Comparison of ENCODE assay signal across 20 mouse cellular contexts in the genomic region with DNA sequence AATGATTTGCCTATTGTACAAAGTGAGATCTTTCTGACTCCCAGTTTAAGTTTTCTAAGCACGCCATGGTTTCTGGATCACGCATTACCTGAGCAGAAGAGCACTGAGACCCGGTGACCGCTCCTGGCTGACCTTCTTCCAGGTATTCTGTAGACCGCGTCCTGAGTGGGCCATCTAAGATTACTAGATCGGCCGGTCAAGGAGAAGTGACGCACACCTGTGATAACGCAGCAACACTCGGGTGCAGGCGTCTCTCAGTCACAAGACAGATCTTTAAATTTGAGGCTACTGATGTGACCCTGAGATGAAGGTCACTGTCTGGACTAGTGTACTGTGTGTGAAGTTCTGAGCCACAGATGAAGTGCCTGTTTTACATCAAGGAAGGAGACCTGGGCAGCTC. TPM values are rescaled to one million over a fixed set of nuclear protein-coding genes. Genes with fewer than 3 reads are reported as not detected.
DNase-seq lines count a peak whose midpoint lies in the region; ATAC-seq and TF ChIP-seq lines count a peak whose summit lies in the region.
"Had no signal": no experiment of that assay in that cellular context is flagged by ENCODE, and none has a peak within 500 bp of the region (broad histone marks: within the 10 kb centered on the region; RNA-seq: fewer than 3 reads in every experiment).

No protein-coding gene starts in this region.

- TF ChIP-seq POLR2A in kidney, adult 2 months (IDR thresholded peaks at IDR 0.05; ENCODE audit: low read depth, low read length): no peak

- ATAC-seq in intestine, postnatal 0 days: no peak
- ATAC-seq: forebrain, embryonic 14.5 days; hindbrain, postnatal 0 days had no signal

- no peak overlapping the region for H3K4me3 ChIP-seq in kidney, adult 2 months (ENCODE audit: insufficient read depth, low read depth, low read length)
- no peak overlapping the region for H3K4me3 ChIP-seq in intestine, postnatal 0 days (ENCODE audit: low read depth, low read length)
- H3K4me3 ChIP-seq: embryonic facial prominence, embryonic 10.5 days; erythroblast, embryonic 14.5 days; forebrain, embryonic 10.5 days; heart, embryonic 13.5 days; hindbrain, embryonic 13.5 days had no signal

- DNase-seq in adrenal gland, adult 2 months: peak; percentile 56
- no peak for DNase-seq in adrenal gland, postnatal 4 days (ENCODE audit: low spot score in 2 of 2)
- no peak for DNase-seq in kidney, adult 2 months
- no peak for DNase-seq in kidney, postnatal 4 days
- DNase-seq in adrenal gland, postnatal 36 days: peak; percentile 50 to 52
- no peak for DNase-seq in right cerebral cortex, postnatal 14 days
- DNase-seq: cerebellum, adult 2 months; cerebellum, postnatal 10 days; gastrocnemius, postnatal 14 days; heart, postnatal 14 days; kidney, adult 8-10 months had no signal

- no peak overlapping the region for H3K4me2 ChIP-seq in intestine, postnatal 0 days (replicated peaks; ENCODE audit: low read depth)
- H3K4me2 ChIP-seq: heart, embryonic 13.5 days; hindbrain, embryonic 13.5 days had no signal

- no peaks in the 10 kb centered on the region for H3K36me3 ChIP-seq in kidney, adult 2 months (ENCODE audit: control insufficient read depth, insufficient read depth, low read length)
- no peaks in the 10 kb centered on the region for H3K36me3 ChIP-seq in intestine, postnatal 0 days (ENCODE audit: control insufficient read depth, insufficient read depth)

- H3K27ac ChIP-seq in kidney, adult 2 months (ENCODE audit: insufficient read depth, low read depth, low read length): peak overlapping the region; percentile 18; the same call in 1 of the 2 replicates
- H3K27ac ChIP-seq in intestine, postnatal 0 days (ENCODE audit: low read depth, low read length): no peak overlapping the region
- H3K27ac ChIP-seq: embryonic facial prominence, embryonic 10.5 days; forebrain, embryonic 10.5 days; heart, embryonic 13.5 days; hindbrain, embryonic 13.5 days; hindbrain, postnatal 0 days had no signal

- TF ChIP-seq CTCF in kidney, adult 2 months (conservative IDR thresholded peaks at IDR 0.05; ENCODE audit: insufficient read depth, insufficient read length, low read depth, low read length): no peak
- TF ChIP-seq CTCF in intestine, postnatal 0 days (IDR thresholded peaks at IDR 0.05; ENCODE audit: low read depth): no peak

- 77% methylated on average over 12 of the region's 12 CpGs for WGBS in kidney, adult 2 months
- WGBS in intestine, postnatal 0 days: 84% methylated on average over 12 of the region's 12 CpGs

- H3K27me3 ChIP-seq in kidney, adult 2 months (replicated peaks; ENCODE audit: control insufficient read depth, insufficient read depth, low read length): no peaks in the 10 kb centered on the region
- no peaks in the 10 kb centered on the region for H3K27me3 ChIP-seq in intestine, postnatal 0 days (replicated peaks; ENCODE audit: control insufficient read depth, insufficient read depth, low read length)
- H3K27me3 ChIP-seq: heart, embryonic 13.5 days; hindbrain, embryonic 13.5 days had no signal

- peaks cover 66% of the 10 kb centered on the region for H3K4me1 ChIP-seq in kidney, adult 2 months (ENCODE audit: control insufficient read depth, insufficient read depth, low read length)
- H3K4me1 ChIP-seq in intestine, postnatal 0 days (replicated peaks; ENCODE audit: control insufficient read depth, insufficient read depth, low read length): no peaks in the 10 kb centered on the region

- no peaks in the 10 kb centered on the region for H3K9me3 ChIP-seq in intestine, postnatal 0 days (ENCODE audit: control insufficient read depth)
- H3K9me3 ChIP-seq: heart, embryonic 13.5 days; hindbrain, embryonic 13.5 days had no signal

- no peak overlapping the region for H3K9ac ChIP-seq in intestine, postnatal 0 days (ENCODE audit: low read depth, low read length)
- H3K9ac ChIP-seq: heart, embryonic 13.5 days; hindbrain, embryonic 13.5 days had no signal

RNA-seq across cellular contexts. Expression of a gene that starts 15.2 kb away (rescaled TPM):
- total RNA-seq in adrenal gland, adult 2 months (2021): 100 to 1,000 TPM; 282 to 367 TPM
- 182 and 197 TPM in 2 replicates for polyA plus RNA-seq in adrenal gland, adult 2 months (2012; rRNA removed)
- total RNA-seq in adrenal gland, postnatal 4 days (2021): 100 to 1,000 TPM; 191 to 207 TPM
- 253 and 268 TPM in 2 replicates for polyA plus RNA-seq in kidney, adult 2 months (2012; rRNA removed)
- 100 to 1,000 TPM; 284 to 529 TPM for total RNA-seq in adrenal gland, postnatal 36 days (2021)
- polyA plus RNA-seq in intestine, postnatal 0 days (2015; fragmentation: Nextera tagmentation; extraction: Ambion mirVana): 132 and 135 TPM in 2 replicates
- total RNA-seq: MEL had no signal

Comparison
In these comparisons a context has a peak if more than half of its experiments do, and no peak if none do; other contexts are left out.
1. DNase-seq: peak in adrenal gland, adult 2 months (single experiment) and adrenal gland, postnatal 36 days (2 of 2); none in adrenal gland, postnatal 4 days (0 of 2), kidney, adult 2 months (single experiment), kidney, postnatal 4 days (0 of 2) and right cerebral cortex, postnatal 14 days (single experiment).